Mouse (Mus musculus) E14TG2a.4 (cell line): ENCODE measurements around the gene Tspear.
A peak's percentile ranks its signal among the peaks of the same experiment; 100 is the strongest.

Experiments
- CTCF ChIP-seq: conservative IDR thresholded peaks from 2 replicates; pipeline ENCODE4 v1.5.1; 2014; ENCODE audit warnings: low read length
- NANOG ChIP-seq: IDR thresholded peaks from 2 replicates; pipeline ENCODE4 v1.6.1; 2014; ENCODE audit warnings: borderline replicate concordance, low read length, mixed read lengths

- TF ChIP-seq CTCF, result no peak
- peak; percentile 60; the same call in 1 of the 2 replicates for TF ChIP-seq NANOG
Measured at GRCm38 (mm10) chr10:77735928-77736327, 49.6 kb downstream of the Tspear start.
